Mouse (Mus musculus): Measurements from ENCODE around the gene Scmh1. TPM values are rescaled to one million over a fixed set of nuclear protein-coding genes. Genes with fewer than 3 reads are reported as not detected.

Scmh1 gene
- 6.5 TPM for polyA plus RNA-seq (2015; fragmentation: Illumina TruSeq; extraction: RNeasy Lipid Tissue Mini Kit (QIAGEN cat#74804); ENCODE audit: insufficient read depth, low read depth, low replicate concordance)

DNA sequence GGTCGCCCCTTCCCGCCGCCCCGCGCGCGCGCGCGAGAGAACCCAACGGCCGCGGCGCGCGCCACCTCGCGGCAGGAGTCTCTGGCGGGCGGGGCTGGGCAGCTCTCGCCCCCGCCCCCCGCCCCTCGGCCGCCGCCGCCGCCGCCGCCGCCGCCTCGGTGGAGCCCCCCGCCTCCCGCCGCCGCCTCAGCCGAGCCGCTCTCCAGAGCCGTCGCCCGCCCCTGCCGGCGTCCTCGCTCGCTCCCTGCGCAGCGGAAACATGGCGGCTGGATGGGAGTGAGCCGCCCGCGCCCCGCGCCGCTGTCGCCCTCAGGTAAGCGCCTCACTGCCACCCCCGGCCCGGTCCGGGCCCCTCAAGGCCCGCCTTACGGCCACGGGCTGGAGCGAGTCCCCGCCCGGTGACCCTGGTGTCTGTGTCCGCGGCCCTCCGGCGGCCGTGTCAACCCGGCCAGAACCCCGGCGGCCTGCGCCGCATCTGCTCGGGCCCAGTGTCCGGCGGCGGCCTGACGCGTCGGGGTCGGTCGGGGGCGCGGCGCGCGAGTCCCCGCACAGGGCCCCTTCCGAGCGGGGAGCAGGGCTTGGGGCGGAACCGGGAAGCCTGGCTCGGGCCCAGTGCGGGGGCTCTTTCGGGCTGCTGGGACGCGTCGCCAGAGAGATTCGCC, at the start of gene Scmh1:
Gene Scmh1, plus strand, starts transcription at position 138 of the 662 bp plus-strand sequence.

DNA sequence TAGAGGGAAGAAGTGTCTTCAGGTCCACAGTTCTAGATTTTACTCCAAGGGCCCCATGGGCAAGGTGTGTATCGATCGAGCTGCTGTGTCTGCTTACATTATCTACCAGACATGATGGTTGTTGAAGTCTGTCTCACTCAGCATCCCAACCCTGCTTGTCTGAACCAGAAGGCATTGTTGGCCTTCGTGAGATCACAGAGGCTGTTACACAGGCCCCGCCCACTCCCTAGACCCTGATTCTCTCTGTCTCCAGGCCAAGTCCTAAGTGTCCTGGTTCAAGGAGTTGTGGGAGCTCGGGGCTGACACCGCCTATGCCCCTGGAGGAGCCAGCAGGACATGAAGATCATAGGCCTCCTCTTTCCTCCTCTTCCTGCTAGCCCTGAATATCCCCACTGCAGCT, 126.9 kb downstream of the Scmh1 start, which contains the start of gene Slfnl1:
Gene Slfnl1, plus strand, starts transcription at position 246 of the 400 bp plus-strand sequence.

DNA sequence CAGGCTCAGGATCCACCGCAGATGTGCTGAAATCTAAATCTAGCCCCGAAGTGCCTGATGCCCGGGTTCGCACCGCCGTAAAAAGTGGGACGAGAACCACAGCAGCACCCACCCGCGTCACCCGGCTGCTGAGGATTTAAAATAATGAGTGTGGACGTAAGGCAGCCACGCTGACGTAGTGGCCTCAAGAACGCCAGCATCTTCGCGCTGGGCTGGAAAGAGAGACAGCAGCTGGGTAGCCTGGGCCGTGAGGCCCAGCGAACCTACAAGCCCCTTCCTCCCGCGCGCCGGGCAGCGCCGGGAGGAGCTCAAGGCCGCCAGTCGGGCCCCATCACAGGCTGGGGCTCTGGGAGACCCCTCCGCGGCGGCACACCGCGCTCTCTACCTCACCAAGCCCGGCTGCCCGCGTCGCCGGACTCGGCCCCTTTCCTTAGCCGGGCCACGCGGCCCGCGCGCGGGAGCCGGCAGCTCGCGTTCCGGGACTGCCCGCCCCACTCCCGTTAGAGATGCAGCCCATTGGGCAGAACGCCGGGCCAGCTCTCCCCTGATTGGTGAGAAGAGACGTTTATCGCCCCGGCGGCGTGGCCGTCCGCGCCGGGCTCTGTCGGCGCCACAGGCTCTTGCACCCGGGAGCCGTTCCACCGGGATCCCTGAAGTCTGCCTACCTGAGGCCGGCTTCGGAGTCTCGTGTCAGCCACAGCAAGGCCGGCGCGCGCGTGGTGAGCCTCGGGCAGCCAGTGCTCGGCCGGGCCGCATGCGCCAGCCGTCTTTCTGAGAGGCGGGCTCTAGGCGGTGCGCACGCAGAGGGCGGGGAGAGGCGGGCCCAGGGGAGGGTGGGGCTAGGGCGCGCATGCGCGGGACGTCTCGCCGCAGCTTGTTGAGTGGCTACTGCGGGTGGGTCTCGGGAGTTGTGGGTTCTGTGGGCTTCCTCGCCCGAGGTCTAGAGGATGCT, 164.7 kb downstream of the Scmh1 start, which contains the start of gene Ctps:
Gene Ctps, minus strand, starts transcription at position 791 of the 952 bp plus-strand sequence.

Other genes starting within 250 kb of the Scmh1 start
- not detected for gene Edn2, start 244.1 kb upstream of the Scmh1 start, polyA plus RNA-seq (2015; fragmentation: Illumina TruSeq; extraction: RNeasy Lipid Tissue Mini Kit (QIAGEN cat#74804); ENCODE audit: insufficient read depth, low read depth, low replicate concordance)
- 1.7 TPM for gene Foxo6, start 117.9 kb upstream of the Scmh1 start, polyA plus RNA-seq (2015; fragmentation: Illumina TruSeq; extraction: RNeasy Lipid Tissue Mini Kit (QIAGEN cat#74804); ENCODE audit: insufficient read depth, low read depth, low replicate concordance)
- not detected for gene Slfnl1, start 127.0 kb downstream of the Scmh1 start, polyA plus RNA-seq (2015; fragmentation: Illumina TruSeq; extraction: RNeasy Lipid Tissue Mini Kit (QIAGEN cat#74804); ENCODE audit: insufficient read depth, low read depth, low replicate concordance)
- 4.9 TPM for gene Ctps, start 165.0 kb downstream of the Scmh1 start, polyA plus RNA-seq (2015; fragmentation: Illumina TruSeq; extraction: RNeasy Lipid Tissue Mini Kit (QIAGEN cat#74804); ENCODE audit: insufficient read depth, low read depth, low replicate concordance)
- not detected for gene Gm8439, start 183.5 kb downstream of the Scmh1 start, polyA plus RNA-seq (2015; fragmentation: Illumina TruSeq; extraction: RNeasy Lipid Tissue Mini Kit (QIAGEN cat#74804); ENCODE audit: insufficient read depth, low read depth, low replicate concordance)